Mouse (Mus musculus): Measurements from ENCODE around the gene Ang4.
"Not testable (repeated sequence)": the region's sequence is repeated elsewhere in the genome, so short reads cannot be mapped to it uniquely, and the experiment has no call there.

Gene Ang4

GRCm38 (mm10) chr14:51773490-51773889 lies at the start of gene Ang4:
Gene Ang4, minus strand, starts transcription at chr14:51773590.
- no peak for DNase-seq (ENCODE audit: low spot score in 2 of 2)

GRCm38 (mm10) chr14:51799746-51800145 lies 26.4 kb upstream of the Ang4 start, which contains the start of gene AY358078:
Gene AY358078, plus strand, starts transcription at chr14:51800046.
- no peak for DNase-seq (ENCODE audit: low spot score in 2 of 2)

GRCm38 (mm10) chr14:51794106-51794505 lies 20.7 kb upstream of the Ang4 start:
- DNase-seq (ENCODE audit: low spot score in 2 of 2) = no peak

DNA sequence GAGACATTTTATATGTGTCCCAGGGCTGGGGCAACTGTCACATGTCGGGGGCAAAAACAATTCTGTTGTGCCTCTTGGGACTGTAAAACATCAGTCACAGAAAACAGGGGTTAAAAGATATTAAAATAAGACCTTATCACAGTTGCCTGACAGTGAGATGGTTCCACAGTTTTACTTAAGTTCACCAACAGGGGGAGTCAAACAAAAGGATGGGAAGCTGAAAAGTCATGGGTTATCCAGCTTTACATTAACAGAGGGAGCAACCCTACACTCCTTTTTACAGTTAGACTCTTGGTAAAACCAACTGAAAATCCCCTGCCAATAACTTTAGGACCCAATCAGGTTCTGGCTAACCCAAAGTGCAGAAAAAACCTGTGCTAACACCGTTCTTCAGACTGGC lies 15.8 kb upstream of the Ang4 start:
- DNase-seq (ENCODE audit: low spot score in 2 of 2) = no peak

DNA sequence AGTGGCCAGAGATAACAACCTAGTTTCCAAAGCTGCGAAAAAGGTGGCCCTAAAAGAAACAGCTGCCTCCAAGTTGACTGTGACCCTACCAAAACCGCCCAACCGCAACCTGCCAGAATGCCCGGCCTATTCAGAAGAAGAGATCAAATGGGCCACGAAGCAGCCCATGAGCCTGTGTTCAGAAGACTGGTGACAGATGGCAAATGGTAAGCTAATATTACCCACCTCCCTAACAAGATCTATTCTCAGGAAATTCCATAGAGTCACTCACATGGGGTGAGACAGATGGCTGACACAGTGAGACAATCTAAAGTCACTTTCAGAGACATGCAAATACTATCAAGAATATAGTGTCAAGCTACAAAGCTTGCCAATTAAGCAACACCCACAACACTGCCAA lies 13.7 kb upstream of the Ang4 start:
- DNase-seq (ENCODE audit: low spot score in 2 of 2) = no peak

GRCm38 (mm10) chr14:51786335-51786734 lies 12.9 kb upstream of the Ang4 start:
- no peak for DNase-seq (ENCODE audit: low spot score in 2 of 2)

DNA sequence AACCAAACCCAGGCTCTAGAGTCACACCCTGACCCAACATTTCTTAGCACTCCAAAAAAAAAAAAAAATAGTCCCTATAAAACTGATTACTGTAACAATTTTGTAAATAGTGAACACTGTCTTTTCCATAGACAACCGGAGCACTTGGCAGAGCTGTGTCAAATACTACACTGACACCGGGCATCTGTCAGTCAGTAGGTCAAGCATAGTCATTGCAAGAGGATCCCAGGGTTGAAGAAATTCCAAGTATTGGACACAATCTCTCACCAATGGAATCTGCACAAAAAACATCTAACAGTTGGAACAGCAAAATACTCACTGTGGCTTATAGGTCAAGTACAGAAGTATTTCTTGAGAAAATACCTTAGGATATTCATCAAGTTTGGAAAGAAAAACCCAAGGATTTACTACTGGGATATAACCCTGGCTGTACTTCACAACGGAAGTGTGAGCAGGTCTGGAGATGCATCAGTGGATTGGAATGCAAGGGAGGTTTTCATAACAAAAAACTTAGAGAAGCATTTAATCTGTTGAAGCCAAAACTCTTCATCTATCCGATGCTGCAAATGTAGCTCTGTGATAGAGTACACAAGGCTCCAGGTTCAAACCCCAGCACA lies 5.6 kb upstream of the Ang4 start:
- no peak for DNase-seq (ENCODE audit: low spot score in 2 of 2)

- DNase-seq (ENCODE audit: low spot score in 2 of 2) = no peak
Observed at GRCm38 (mm10) chr14:51777791-51778190, 4.4 kb upstream of the Ang4 start.

DNA sequence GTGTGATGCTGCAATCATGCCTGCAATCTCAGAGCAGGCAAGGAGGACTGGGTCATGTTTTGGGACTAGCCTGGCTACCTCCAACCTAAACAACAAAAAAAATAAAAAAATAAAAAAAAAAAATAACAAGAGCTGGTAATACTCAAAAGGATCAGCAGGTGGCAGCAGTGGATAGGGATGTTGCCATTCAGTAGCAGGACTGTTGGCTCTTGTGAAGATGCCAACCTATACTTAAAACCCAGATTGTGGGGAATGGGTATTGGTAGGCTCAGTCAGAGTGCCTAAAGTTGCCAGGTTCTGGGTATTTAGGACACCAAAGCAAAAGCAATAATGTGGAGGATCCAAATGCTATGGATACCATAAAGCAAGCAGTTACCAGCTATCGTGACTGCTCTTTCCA lies 2.0 kb downstream of the Ang4 start:
- not testable (repeated sequence) for DNase-seq (ENCODE audit: low spot score in 2 of 2)

- no peak for DNase-seq (ENCODE audit: low spot score in 2 of 2)
Observed at GRCm38 (mm10) chr14:51755944-51756343, 17.4 kb downstream of the Ang4 start.

DNA sequence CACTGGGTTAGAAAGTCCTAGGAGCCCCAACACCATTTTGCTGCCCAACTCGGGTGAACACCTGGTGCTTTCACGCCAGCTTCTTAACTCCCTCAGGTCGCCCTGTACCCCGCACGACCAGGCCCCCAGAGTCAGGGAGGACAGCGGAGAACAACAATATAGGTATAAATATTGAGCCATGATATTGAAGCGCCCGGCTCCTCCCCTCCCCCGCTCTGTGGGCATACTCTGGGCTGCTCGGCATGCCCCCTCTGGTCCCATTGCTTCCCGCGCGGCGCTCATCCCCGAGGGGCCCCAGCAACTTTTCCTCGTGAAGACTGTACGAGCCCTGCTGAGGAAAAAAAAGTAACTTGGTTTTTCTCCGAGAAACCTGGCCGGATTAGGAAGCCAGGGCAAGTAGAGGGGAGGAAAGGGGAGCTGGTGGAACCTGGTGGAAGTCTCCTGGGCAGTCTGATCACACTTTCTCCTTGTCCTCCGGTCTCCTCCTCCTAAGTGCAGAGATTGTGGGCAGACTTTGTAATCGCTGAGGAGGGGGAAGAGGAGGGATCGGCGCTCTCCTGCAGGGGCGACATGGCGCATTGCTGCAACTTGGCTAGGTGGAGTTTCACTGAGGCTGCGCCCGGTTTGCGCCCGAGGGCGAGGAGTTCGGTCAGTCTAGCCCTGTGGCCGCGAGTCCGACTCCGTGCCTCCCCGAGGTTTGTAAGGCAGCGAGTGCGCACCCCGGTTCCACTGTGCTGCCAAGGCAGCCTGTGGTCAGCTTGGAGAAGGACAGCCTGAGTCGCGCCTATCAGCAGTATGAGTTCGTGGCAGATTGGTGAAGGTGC lies 32.8 kb downstream of the Ang4 start:
- no peak for DNase-seq (ENCODE audit: low spot score in 2 of 2)

- no peak for DNase-seq (ENCODE audit: low spot score in 2 of 2)
Observed at GRCm38 (mm10) chr14:51739150-51739993, 34.0 kb downstream of the Ang4 start.

GRCm38 (mm10) chr14:51738411-51739149 lies 34.8 kb downstream of the Ang4 start:
- no peak for DNase-seq (ENCODE audit: low spot score in 2 of 2)

GRCm38 (mm10) chr14:51737967-51738366 lies 35.4 kb downstream of the Ang4 start:
- DNase-seq (ENCODE audit: low spot score in 2 of 2) = no peak

DNA sequence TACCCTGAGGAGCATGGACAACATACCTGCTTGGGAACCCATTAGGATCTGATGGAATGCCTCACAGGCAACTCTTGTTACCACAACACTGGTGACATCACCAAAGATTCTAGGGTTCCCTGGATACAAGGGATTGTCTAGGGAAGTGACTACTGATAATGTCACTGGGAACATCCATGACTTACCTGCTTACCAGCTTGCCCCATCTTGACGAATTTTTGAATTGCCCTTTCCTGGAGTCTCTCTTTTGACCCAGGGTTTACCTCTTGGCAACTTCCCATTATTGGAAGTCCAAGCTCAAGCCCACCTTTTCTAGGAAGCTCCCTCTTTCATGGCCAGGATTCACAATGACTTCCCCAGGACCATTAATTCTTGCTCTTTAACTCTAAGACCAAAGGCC lies 56.3 kb downstream of the Ang4 start, which contains the start of gene Gm5800:
Gene Gm5800 (minus strand): TSS at position 101 of the 400 bp plus-strand sequence.
- no peak for DNase-seq (ENCODE audit: low spot score in 2 of 2)
